Mouse (Mus musculus): ENCODE results near the gene Fmnl2. TPM values are rescaled to one million over a fixed set of nuclear protein-coding genes. Genes with fewer than 3 reads are reported as not detected.

The Fmnl2 gene
- total and polyA plus RNA-seq, 2 experiments from 2014 or later, result 9.1 to 41.8 TPM

- Histone ChIP-seq H3K36me3 (ENCODE audit: insufficient read depth) (no peaks in the 10 kb centered on the region), H3K4me3 (ENCODE audit: low read depth, low read length) (no peak overlapping the region), H3K4me2 (ENCODE audit: low read depth) (no peak overlapping the region), H3K9me3 (ENCODE audit: low read length) (no peaks in the 10 kb centered on the region), H3K9ac (no peak overlapping the region), H3K27me3 (ENCODE audit: insufficient read depth, low read length) (no peaks in the 10 kb centered on the region), H3K4me1 (ENCODE audit: insufficient read depth) (no peaks in the 10 kb centered on the region), H3K27ac (ENCODE audit: low read depth, low read length) (no peak overlapping the region)
- no peak for DNase-seq
- no peak for ATAC-seq
- WGBS, result 42% methylated on average over 3 of the region's 3 CpGs
- no peak for TF ChIP-seq CTCF (IDR thresholded peaks at IDR 0.05; ENCODE audit: low read depth)
These were observed 11.2 kb upstream of the Fmnl2 start for GRCm38 (mm10) chr2:52846506-52846905.

GRCm38 (mm10) chr2:52849092-52849491 lies 8.6 kb upstream of the Fmnl2 start:
- Histone ChIP-seq H3K27me3 (ENCODE audit: insufficient read depth, low read length) (no peaks in the 10 kb centered on the region), H3K9ac (no peak overlapping the region), H3K4me1 (ENCODE audit: insufficient read depth) (no peaks in the 10 kb centered on the region), H3K4me2 (ENCODE audit: low read depth) (no peak overlapping the region), H3K27ac (ENCODE audit: low read depth, low read length) (no peak overlapping the region), H3K9me3 (ENCODE audit: low read length) (no peaks in the 10 kb centered on the region), H3K4me3 (ENCODE audit: low read depth, low read length) (no peak overlapping the region), H3K36me3 (ENCODE audit: insufficient read depth) (no peaks in the 10 kb centered on the region)
- no peak for DNase-seq
- no peak for TF ChIP-seq CTCF (IDR thresholded peaks at IDR 0.05; ENCODE audit: low read depth)
- ATAC-seq, result no peak
- WGBS, result 47% methylated on average over 3 of the region's 3 CpGs

GRCm38 (mm10) chr2:52858529-52859465 lies 1.1 kb downstream of the Fmnl2 start:
- peak overlapping the region; percentile 88 for H3K9ac ChIP-seq
- H3K4me2 ChIP-seq (ENCODE audit: low read depth), result peak overlapping the region; percentile 74
- DNase-seq (peak; percentile 54), ATAC-seq (peak; percentile 14; the same call in 1 of the 2 replicates)
- H3K4me1 ChIP-seq (ENCODE audit: insufficient read depth), result peaks cover 20% of the 10 kb centered on the region; the same call in 1 of the 2 replicates
- no peak for TF ChIP-seq CTCF (IDR thresholded peaks at IDR 0.05; ENCODE audit: low read depth)
- no peaks in the 10 kb centered on the region for H3K9me3 ChIP-seq (ENCODE audit: low read length)
- peak overlapping the region; percentile 93 for H3K4me3 ChIP-seq (ENCODE audit: low read depth, low read length)
- 2% methylated on average over 46 of the region's 46 CpGs for WGBS
- no peaks in the 10 kb centered on the region for H3K27me3 ChIP-seq (ENCODE audit: insufficient read depth, low read length)
- peak overlapping the region; percentile 85 for H3K27ac ChIP-seq (ENCODE audit: low read depth, low read length)
- no peaks in the 10 kb centered on the region for H3K36me3 ChIP-seq (ENCODE audit: insufficient read depth)

GRCm38 (mm10) chr2:52859466-52859840 lies 1.8 kb downstream of the Fmnl2 start:
- H3K9me3 ChIP-seq (ENCODE audit: low read length), result no peaks in the 10 kb centered on the region
- H3K4me2 ChIP-seq (ENCODE audit: low read depth), result peak overlapping the region; percentile 74
- TF ChIP-seq CTCF (IDR thresholded peaks at IDR 0.05; ENCODE audit: low read depth), result no peak
- H3K9ac ChIP-seq, result peak overlapping the region; percentile 88
- DNase-seq (no peak), ATAC-seq (no peak)
- H3K36me3 ChIP-seq (ENCODE audit: insufficient read depth), result no peaks in the 10 kb centered on the region
- H3K27me3 ChIP-seq (ENCODE audit: insufficient read depth, low read length), result no peaks in the 10 kb centered on the region
- peak overlapping the region; percentile 93 for H3K4me3 ChIP-seq (ENCODE audit: low read depth, low read length)
- H3K4me1 ChIP-seq (ENCODE audit: insufficient read depth), result peaks cover 20% of the 10 kb centered on the region; the same call in 1 of the 2 replicates
- WGBS, result under 1% methylated on average over 7 of the region's 7 CpGs
- H3K27ac ChIP-seq (ENCODE audit: low read depth, low read length), result no peak overlapping the region

- no peaks in the 10 kb centered on the region for H3K27me3 ChIP-seq (ENCODE audit: insufficient read depth, low read length)
- DNase-seq, result no peak
These were observed 2.6 kb downstream of the Fmnl2 start for GRCm38 (mm10) chr2:52860111-52860775.

GRCm38 (mm10) chr2:52862046-52862759 lies 4.5 kb downstream of the Fmnl2 start:
- no peak for DNase-seq
- no peak for ATAC-seq
- 74% methylated on average over 9 of the region's 9 CpGs for WGBS

More at GRCm38 (mm10) chr2:52860111-52860775, 2.6 kb downstream of the Fmnl2 start:
- Histone ChIP-seq H3K4me3 (ENCODE audit: low read depth, low read length) (peak overlapping the region; percentile 93), H3K9ac (peak overlapping the region; percentile 28), H3K36me3 (ENCODE audit: insufficient read depth) (no peaks in the 10 kb centered on the region), H3K4me1 (ENCODE audit: insufficient read depth) (peaks cover 20% of the 10 kb centered on the region; the same call in 1 of the 2 replicates), H3K9me3 (ENCODE audit: low read length) (no peaks in the 10 kb centered on the region), H3K27ac (ENCODE audit: low read depth, low read length) (no peak overlapping the region), H3K4me2 (ENCODE audit: low read depth) (peak overlapping the region; percentile 74)
- TF ChIP-seq CTCF (IDR thresholded peaks at IDR 0.05; ENCODE audit: low read depth), result no peak
- 9% methylated on average over 8 of the region's 8 CpGs for WGBS
- no peak for ATAC-seq

More at GRCm38 (mm10) chr2:52862046-52862759, 4.5 kb downstream of the Fmnl2 start:
- no peak for TF ChIP-seq CTCF (IDR thresholded peaks at IDR 0.05; ENCODE audit: low read depth)
- Histone ChIP-seq H3K4me1 (ENCODE audit: insufficient read depth) (peaks cover 20% of the 10 kb centered on the region; the same call in 1 of the 2 replicates), H3K9ac (no peak overlapping the region), H3K4me3 (ENCODE audit: low read depth, low read length) (no peak overlapping the region), H3K36me3 (ENCODE audit: insufficient read depth) (0 out of 2 replicates have a peak, but pooled peaks cover 3% of the 10 kb centered on the region), H3K27me3 (ENCODE audit: insufficient read depth, low read length) (no peaks in the 10 kb centered on the region), H3K9me3 (ENCODE audit: low read length) (no peaks in the 10 kb centered on the region), H3K4me2 (ENCODE audit: low read depth) (no peak overlapping the region), H3K27ac (ENCODE audit: low read depth, low read length) (no peak overlapping the region)
